Comparison of ENCODE assay signal across 8 mouse cellular contexts in the genomic region with DNA sequence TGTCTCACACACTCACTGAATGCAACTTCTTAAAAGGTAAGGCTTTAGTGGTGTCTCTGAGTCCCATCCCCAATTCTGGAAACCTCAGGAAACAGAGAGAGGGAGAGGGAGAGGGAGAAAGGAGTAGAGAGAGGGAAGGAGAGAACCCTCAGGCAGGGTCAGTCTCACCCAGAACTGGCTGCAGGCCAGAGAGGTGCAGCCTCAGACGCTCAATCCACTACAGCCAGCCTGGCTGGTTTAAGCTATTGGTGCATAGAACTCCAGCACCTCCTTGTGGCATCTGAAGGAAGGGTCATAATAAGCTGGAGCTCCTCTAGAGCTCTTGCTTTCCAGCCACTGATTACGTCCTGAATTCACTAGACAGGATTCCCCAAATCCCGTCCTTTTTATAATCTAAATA. TPM values are rescaled to one million over a fixed set of nuclear protein-coding genes. Genes with fewer than 3 reads are reported as not detected.
DNase-seq lines count a peak whose midpoint lies in the region; ATAC-seq and TF ChIP-seq lines count a peak whose summit lies in the region.

No protein-coding gene starts in this region.

- H3K9me3 ChIP-seq in hindbrain, postnatal 0 days (ENCODE audit: low read length), result no peaks in the 10 kb centered on the region
- no peaks in the 10 kb centered on the region for H3K9me3 ChIP-seq in limb, embryonic 10.5 days (replicated peaks)
- H3K9me3 ChIP-seq in midbrain, embryonic 14.5 days (ENCODE audit: control insufficient read depth, low read length), result no peaks in the 10 kb centered on the region

- no peak overlapping the region for H3K9ac ChIP-seq in hindbrain, postnatal 0 days (replicated peaks; ENCODE audit: low read length)
- no peak overlapping the region for H3K9ac ChIP-seq in midbrain, embryonic 14.5 days (replicated peaks; ENCODE audit: low read length)

- peak; percentile 62 for DNase-seq in thymus, adult 2 months
- no peak for DNase-seq in thymus, adult 18-20 months
- peak; percentile 66 to 67 for DNase-seq in cerebellum, adult 18-20 months
- DNase-seq in forelimb bud, embryonic 11.5 days (ENCODE audit: low read depth, low spot score), result peak; percentile 69
- peak; percentile 85 for DNase-seq in hindbrain, postnatal 0 days (ENCODE audit: low spot score)
- peak; percentile 57 for DNase-seq in limb, embryonic 10.5 days (ENCODE audit: low spot score)
- DNase-seq in midbrain, embryonic 14.5 days, result peak; percentile 77
- DNase-seq in testis, postnatal 10 days (ENCODE audit: low spot score), result peak; percentile 85

- H3K4me2 ChIP-seq in hindbrain, postnatal 0 days (ENCODE audit: low read depth, low read length), result no peak overlapping the region
- H3K4me2 ChIP-seq in midbrain, embryonic 14.5 days (ENCODE audit: low read length), result no peak overlapping the region

- H3K27me3 ChIP-seq in thymus, adult 2 months (ENCODE audit: control insufficient read depth, insufficient read depth, low read length), result no peaks in the 10 kb centered on the region
- no peaks in the 10 kb centered on the region for H3K27me3 ChIP-seq in hindbrain, postnatal 0 days (ENCODE audit: insufficient read depth, low read length)
- peaks cover 22% of the 10 kb centered on the region for H3K27me3 ChIP-seq in limb, embryonic 10.5 days (ENCODE audit: low read depth, poor library complexity, severe bottlenecking)
- no peaks in the 10 kb centered on the region for H3K27me3 ChIP-seq in midbrain, embryonic 14.5 days (ENCODE audit: control insufficient read depth, insufficient read depth, low read length)

- ATAC-seq in hindbrain, postnatal 0 days, result peak; percentile 75
- ATAC-seq in midbrain, embryonic 14.5 days (ENCODE audit: low FRiP score, low TSS enrichment), result no peak; the same call in 1 of the 2 replicates

- H3K4me3 ChIP-seq in thymus, adult 2 months (ENCODE audit: control insufficient read depth, insufficient read depth, low read length), result no peak overlapping the region
- H3K4me3 ChIP-seq in hindbrain, postnatal 0 days (ENCODE audit: low read length), result no peak overlapping the region
- H3K4me3 ChIP-seq in limb, embryonic 10.5 days, result no peak overlapping the region
- no peak overlapping the region for H3K4me3 ChIP-seq in midbrain, embryonic 14.5 days (replicated peaks; ENCODE audit: low read depth, low read length)

- H3K27ac ChIP-seq in thymus, adult 2 months (ENCODE audit: control insufficient read depth, insufficient read depth, low read length), result no peak overlapping the region
- no peak overlapping the region for H3K27ac ChIP-seq in hindbrain, postnatal 0 days
- H3K27ac ChIP-seq in limb, embryonic 10.5 days, result no peak overlapping the region
- no peak overlapping the region for H3K27ac ChIP-seq in midbrain, embryonic 14.5 days (replicated peaks; ENCODE audit: low read depth, low read length)

- no peak for TF ChIP-seq POLR2A in thymus, adult 2 months (IDR thresholded peaks at IDR 0.05; ENCODE audit: control insufficient read depth, extremely low read depth, insufficient read depth, low read length, poor library complexity)

- WGBS in thymus, adult 2 months, result 48% methylated on average over 3 of the region's 3 CpGs
- WGBS in hindbrain, postnatal 0 days, result 20% methylated on average over 3 of the region's 3 CpGs
- 25% methylated on average over 3 of the region's 3 CpGs for WGBS in limb, embryonic 10.5 days
- WGBS in midbrain, embryonic 14.5 days, result 24% methylated on average over 3 of the region's 3 CpGs

- peaks cover 16% of the 10 kb centered on the region for H3K4me1 ChIP-seq in thymus, adult 2 months (replicated peaks; ENCODE audit: control insufficient read depth, insufficient read depth, low read length)
- H3K4me1 ChIP-seq in hindbrain, postnatal 0 days (ENCODE audit: insufficient read depth, low read length), result no peaks in the 10 kb centered on the region
- peaks cover 9% of the 10 kb centered on the region for H3K4me1 ChIP-seq in limb, embryonic 10.5 days
- no peaks in the 10 kb centered on the region for H3K4me1 ChIP-seq in midbrain, embryonic 14.5 days (ENCODE audit: control insufficient read depth, insufficient read depth, low read length)

- TF ChIP-seq CTCF in thymus, adult 2 months (IDR thresholded peaks at IDR 0.05; ENCODE audit: borderline replicate concordance, control insufficient read depth, extremely low read depth, insufficient read depth, low read length, poor library complexity), result no peak
- TF ChIP-seq CTCF in hindbrain, postnatal 0 days (IDR thresholded peaks at IDR 0.05; ENCODE audit: low read depth), result peak; percentile 86

- peaks cover 16% of the 10 kb centered on the region for H3K36me3 ChIP-seq in thymus, adult 2 months (ENCODE audit: control insufficient read depth, insufficient read depth, low read length)
- H3K36me3 ChIP-seq in hindbrain, postnatal 0 days (ENCODE audit: insufficient read depth, low read length), result peaks cover 29% of the 10 kb centered on the region
- H3K36me3 ChIP-seq in limb, embryonic 10.5 days, result peaks cover 42% of the 10 kb centered on the region
- H3K36me3 ChIP-seq in midbrain, embryonic 14.5 days (ENCODE audit: control insufficient read depth, insufficient read depth, low read length), result peaks cover 43% of the 10 kb centered on the region

RNA-seq across cellular contexts. Expression of a gene that starts 1.0 kb away (rescaled TPM):
- polyA plus RNA-seq in thymus, adult 2 months (2012; rRNA removed), result 66.3 and 69.5 TPM in 2 replicates
- total RNA-seq in hindbrain, postnatal 0 days (2014; rRNA removed), result 4.4 and 5.2 TPM in 2 replicates
- 3.5 and 4.0 TPM in 2 replicates for polyA plus RNA-seq in hindbrain, postnatal 0 days (2015; fragmentation: Nextera tagmentation; extraction: Ambion mirVana)
- 4.7 and 6.0 TPM in 2 replicates for polyA plus RNA-seq in limb, embryonic 10.5 days (2016; fragmentation: Nextera tagmentation; extraction: Ambion mirVana)
- polyA plus RNA-seq in midbrain, embryonic 14.5 days (2014; fragmentation: Nextera tagmentation; extraction: Ambion mirVana), result 1.6 and 3.3 TPM in 2 replicates

RNA-seq across cellular contexts. Expression of a gene that starts 18.2 kb away (rescaled TPM):
- 504 and 614 TPM in 2 replicates for polyA plus RNA-seq in thymus, adult 2 months (2012; rRNA removed)
- 124 and 126 TPM in 2 replicates for total RNA-seq in hindbrain, postnatal 0 days (2014; rRNA removed)
- polyA plus RNA-seq in hindbrain, postnatal 0 days (2015; fragmentation: Nextera tagmentation; extraction: Ambion mirVana), result 48.3 and 51.6 TPM in 2 replicates
- polyA plus RNA-seq in limb, embryonic 10.5 days (2016; fragmentation: Nextera tagmentation; extraction: Ambion mirVana), result 26.0 and 28.6 TPM in 2 replicates
- polyA plus RNA-seq in midbrain, embryonic 14.5 days (2014; fragmentation: Nextera tagmentation; extraction: Ambion mirVana), result 40.3 and 40.5 TPM in 2 replicates

RNA-seq across cellular contexts. Expression of a gene that starts 30.2 kb away (rescaled TPM):
- polyA plus RNA-seq in thymus, adult 2 months (2012; rRNA removed), result 23.1 and 30.4 TPM in 2 replicates
- total RNA-seq in hindbrain, postnatal 0 days (2014; rRNA removed), result 51.9 and 55.4 TPM in 2 replicates
- 70.3 and 77.7 TPM in 2 replicates for polyA plus RNA-seq in hindbrain, postnatal 0 days (2015; fragmentation: Nextera tagmentation; extraction: Ambion mirVana)
- 52.0 and 61.2 TPM in 2 replicates for polyA plus RNA-seq in limb, embryonic 10.5 days (2016; fragmentation: Nextera tagmentation; extraction: Ambion mirVana)
- polyA plus RNA-seq in midbrain, embryonic 14.5 days (2014; fragmentation: Nextera tagmentation; extraction: Ambion mirVana), result 97.4 and 121 TPM in 2 replicates

RNA-seq across cellular contexts. Expression of a gene that starts 30.6 kb away (rescaled TPM):
- 72.8 and 85.1 TPM in 2 replicates for polyA plus RNA-seq in thymus, adult 2 months (2012; rRNA removed)
- total RNA-seq in hindbrain, postnatal 0 days (2014; rRNA removed), result 23.5 and 33.9 TPM in 2 replicates
- 18.1 and 22.1 TPM in 2 replicates for polyA plus RNA-seq in hindbrain, postnatal 0 days (2015; fragmentation: Nextera tagmentation; extraction: Ambion mirVana)
- 17.3 and 23.5 TPM in 2 replicates for polyA plus RNA-seq in limb, embryonic 10.5 days (2016; fragmentation: Nextera tagmentation; extraction: Ambion mirVana)
- 15.5 and 17.4 TPM in 2 replicates for polyA plus RNA-seq in midbrain, embryonic 14.5 days (2014; fragmentation: Nextera tagmentation; extraction: Ambion mirVana)

Comparison
In these comparisons a context has a peak if more than half of its experiments do, and no peak if none do; other contexts are left out.
1. DNase-seq: peak in thymus, adult 2 months (single experiment), cerebellum, adult 18-20 months (2 of 2), forelimb bud, embryonic 11.5 days (single experiment), hindbrain, postnatal 0 days (single experiment), limb, embryonic 10.5 days (single experiment), midbrain, embryonic 14.5 days (single experiment) and testis, postnatal 10 days (single experiment); none in thymus, adult 18-20 months (0 of 2).